Mouse (Mus musculus) effector memory CD4-positive, alpha-beta T cell, adult 7 months (primary cell): ENCODE measurements around the gene Dmrt1. TPM values are rescaled to one million over a fixed set of nuclear protein-coding genes. Genes with fewer than 3 reads are reported as not detected.

Experiments used
- polyA plus RNA-seq: library from polyadenylated mRNA; unstranded; fragments of 100-300 nt; shearing (Covaris generic); gene quantifications from one replicate; pipeline ENCODE4 v1.2.1, GENCODE M21; 2017

Gene Dmrt1
- polyA plus RNA-seq: not detected

DNA sequence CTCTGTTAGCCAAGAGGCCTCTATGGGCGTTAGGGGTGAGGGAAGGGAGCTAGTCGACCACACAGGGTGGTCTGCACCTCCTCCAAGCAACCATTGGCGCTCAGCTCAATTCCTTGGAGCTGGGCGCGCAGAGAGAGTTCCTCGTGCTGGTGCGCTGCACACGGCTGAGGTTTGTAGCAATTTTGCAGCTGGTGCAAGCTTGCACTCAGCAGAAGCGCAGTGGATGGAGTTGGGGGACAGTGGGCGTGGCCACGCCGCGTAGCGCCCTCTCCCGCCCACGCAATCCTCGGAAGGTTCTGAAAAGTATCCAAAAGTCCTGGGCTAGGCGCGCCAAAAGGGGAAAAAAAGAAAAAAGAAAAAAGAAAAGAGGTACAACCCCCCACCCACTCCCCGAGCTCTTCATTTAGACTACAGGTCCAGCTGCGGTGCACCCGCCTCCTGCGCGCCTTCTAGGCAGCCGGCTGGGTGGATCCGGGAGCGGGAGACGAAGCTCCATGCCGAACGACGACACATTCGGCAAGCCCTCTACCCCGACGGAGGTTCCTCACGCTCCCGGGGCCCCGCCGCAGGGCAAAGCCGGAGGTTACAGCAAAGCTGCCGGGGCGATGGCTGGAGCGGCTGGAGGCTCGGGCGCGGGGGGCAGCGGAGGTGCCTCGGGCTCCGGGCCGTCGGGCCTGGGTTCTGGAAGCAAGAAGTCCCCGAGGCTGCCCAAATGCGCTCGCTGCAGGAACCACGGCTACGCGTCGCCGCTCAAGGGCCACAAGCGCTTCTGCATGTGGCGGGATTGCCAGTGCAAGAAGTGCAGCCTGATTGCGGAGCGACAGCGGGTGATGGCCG, at the start of gene Dmrt1:
Gene Dmrt1, plus strand, starts transcription at position 259 of the 837 bp plus-strand sequence.

DNA sequence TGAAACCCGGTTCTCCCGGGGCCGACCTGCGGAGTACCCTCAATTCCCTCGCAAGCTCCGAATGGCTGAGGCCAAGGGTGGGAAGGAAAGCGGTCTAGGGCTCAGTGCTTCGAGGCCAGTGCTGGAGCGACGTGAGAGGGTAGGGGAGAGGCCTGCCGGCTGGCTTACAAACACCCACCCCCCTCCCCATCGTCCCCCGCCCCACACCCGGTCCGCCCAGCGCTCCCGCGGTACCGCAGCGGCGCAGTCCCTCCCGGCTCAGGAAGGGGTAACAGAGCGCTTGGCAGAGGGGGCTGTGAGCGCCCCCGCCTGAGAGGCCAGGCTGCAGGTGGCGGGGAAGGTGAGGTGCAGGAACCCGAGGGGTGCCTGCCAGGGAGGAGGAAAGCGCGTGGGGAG, 104.6 kb downstream of the Dmrt1 start, which contains the start of gene Dmrt3:
Gene Dmrt3, plus strand, starts transcription at position 287 of the 396 bp plus-strand sequence.

Other genes with a start within 250 kb of the Dmrt1 start
- not detected for gene Dmrt3, start 104.7 kb downstream of the Dmrt1 start, polyA plus RNA-seq
- gene Dmrt2, start 166.8 kb downstream of the Dmrt1 start, polyA plus RNA-seq: not detected